Mouse (Mus musculus): ENCODE data around the gene Stx18. TPM values are rescaled to one million over a fixed set of nuclear protein-coding genes. Genes with fewer than 3 reads are reported as not detected.

The Stx18 gene
- polyA plus RNA-seq, 1 experiment = 15.3 TPM

DNA sequence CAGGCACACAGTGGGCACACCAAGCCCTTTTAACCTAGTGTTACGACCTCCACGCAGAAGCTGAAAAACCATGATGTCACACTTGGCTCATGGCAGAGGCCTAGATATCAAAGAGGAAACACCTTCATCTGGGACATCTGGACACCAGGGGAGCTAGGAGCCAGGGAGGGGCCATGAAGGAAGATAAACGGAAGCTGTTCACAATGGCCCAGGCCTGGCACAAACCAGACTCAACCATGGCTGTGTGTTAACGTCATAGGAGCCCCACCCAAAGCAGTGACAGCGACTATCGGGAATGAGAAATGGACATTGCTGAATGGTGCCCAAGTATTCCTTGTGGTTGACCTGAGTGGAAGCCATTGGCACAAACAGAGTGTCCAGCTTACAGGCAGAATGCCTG, 108.0 kb downstream of the Stx18 start:
- no peaks in the 10 kb centered on the region for H3K27me3 ChIP-seq (ENCODE audit: control insufficient read depth, insufficient read depth, low read length, poor library complexity, severe bottlenecking)
- no peak overlapping the region for H3K4me3 ChIP-seq (ENCODE audit: low read depth, low read length)
- H3K27ac ChIP-seq (ENCODE audit: insufficient read depth, low read length) = no peak overlapping the region
- no peaks in the 10 kb centered on the region for H3K36me3 ChIP-seq (ENCODE audit: control insufficient read depth, insufficient read depth, low read length, poor library complexity, severe bottlenecking)
- no peaks in the 10 kb centered on the region for H3K9me3 ChIP-seq (replicated peaks; ENCODE audit: control insufficient read depth, insufficient read depth, low read length, poor library complexity, severe bottlenecking)
- TF ChIP-seq CTCF (IDR thresholded peaks at IDR 0.05; ENCODE audit: low read depth, low read length) (no peak), POLR2A (IDR thresholded peaks at IDR 0.05; ENCODE audit: insufficient read depth, low read length) (no peak)
- H3K4me1 ChIP-seq (ENCODE audit: control insufficient read depth, insufficient read depth, low read length) = no peaks in the 10 kb centered on the region
- H3K9ac ChIP-seq (ENCODE audit: low read depth, poor library complexity, severe bottlenecking) = no peak overlapping the region

DNA sequence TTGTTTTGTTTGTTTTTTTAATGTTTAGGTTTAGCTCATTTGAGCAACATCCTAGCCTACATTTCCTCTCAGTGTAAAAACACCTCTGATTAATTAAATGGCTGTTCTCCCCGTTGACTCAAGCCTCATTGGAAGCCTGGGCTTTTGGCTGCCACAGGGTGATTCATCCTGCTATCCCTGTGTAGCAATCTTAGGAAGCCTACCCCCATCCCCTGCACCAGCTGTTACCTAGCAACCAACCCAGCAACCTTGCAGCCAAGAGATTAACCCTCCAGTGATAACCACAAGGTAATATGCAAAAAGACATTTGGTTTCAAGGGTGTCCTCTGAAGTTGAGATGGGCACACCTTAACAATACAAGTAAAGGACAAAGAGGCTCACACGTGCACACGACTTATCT, 112.7 kb downstream of the Stx18 start:
- Histone ChIP-seq H3K27ac (ENCODE audit: insufficient read depth, low read length) (no peak overlapping the region), H3K9me3 (replicated peaks; ENCODE audit: control insufficient read depth, insufficient read depth, low read length, poor library complexity, severe bottlenecking) (no peaks in the 10 kb centered on the region), H3K9ac (ENCODE audit: low read depth, poor library complexity, severe bottlenecking) (no peak overlapping the region), H3K4me3 (ENCODE audit: low read depth, low read length) (no peak overlapping the region), H3K4me1 (ENCODE audit: control insufficient read depth, insufficient read depth, low read length) (no peaks in the 10 kb centered on the region), H3K36me3 (ENCODE audit: control insufficient read depth, insufficient read depth, low read length, poor library complexity, severe bottlenecking) (no peaks in the 10 kb centered on the region), H3K27me3 (ENCODE audit: control insufficient read depth, insufficient read depth, low read length, poor library complexity, severe bottlenecking) (no peaks in the 10 kb centered on the region)
- TF ChIP-seq POLR2A (IDR thresholded peaks at IDR 0.05; ENCODE audit: insufficient read depth, low read length) (no peak), EP300 (IDR thresholded peaks at IDR 0.05; ENCODE audit: insufficient read depth, low read depth, low read length) (no peak), CTCF (IDR thresholded peaks at IDR 0.05; ENCODE audit: low read depth, low read length) (no peak)

DNA sequence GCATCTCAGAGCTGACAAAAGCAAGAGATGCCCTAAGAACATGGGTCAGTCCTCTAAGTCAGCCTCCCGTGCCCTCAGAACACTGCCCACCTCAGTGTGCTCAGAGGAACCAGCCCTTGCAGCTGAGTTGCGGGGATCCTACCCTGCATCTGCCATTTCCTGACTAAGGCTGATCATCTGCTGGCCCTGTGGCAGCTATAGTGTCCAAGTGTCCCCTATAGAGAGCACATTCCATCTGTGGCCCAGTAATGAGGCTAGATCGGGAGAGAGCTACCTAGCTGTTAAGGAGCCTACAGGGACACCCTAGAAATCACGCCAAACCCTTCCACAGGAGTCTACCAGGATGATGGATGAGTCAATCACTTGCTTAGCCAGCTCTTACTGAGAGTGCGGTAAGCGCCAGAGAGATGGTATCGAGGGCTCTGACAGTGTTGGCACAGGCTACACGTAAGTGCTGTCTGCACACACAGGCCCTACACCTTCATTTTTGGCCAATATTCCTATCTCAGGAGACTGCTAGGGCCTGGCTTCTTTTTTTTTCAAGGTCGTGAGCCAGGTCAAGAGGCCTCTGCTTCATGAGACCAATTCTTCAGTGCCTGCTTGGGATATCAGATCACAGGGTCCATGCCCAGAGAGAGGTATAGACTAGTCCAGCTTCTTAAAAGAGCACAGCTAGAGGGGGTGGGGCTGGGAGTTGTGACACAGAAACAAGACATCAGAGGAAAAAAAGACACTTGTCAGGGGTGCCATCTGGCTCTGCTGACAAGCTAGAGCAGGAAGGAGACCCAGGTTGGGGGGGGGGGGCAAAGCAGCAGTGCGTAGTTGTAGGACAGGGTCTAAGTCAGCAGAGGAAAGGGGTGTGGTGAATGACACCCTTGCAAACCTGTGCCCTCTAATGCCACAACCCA, 113.9 kb downstream of the Stx18 start:
- Histone ChIP-seq H3K9ac (ENCODE audit: low read depth, poor library complexity, severe bottlenecking) (no peak overlapping the region), H3K27me3 (ENCODE audit: control insufficient read depth, insufficient read depth, low read length, poor library complexity, severe bottlenecking) (no peaks in the 10 kb centered on the region), H3K9me3 (replicated peaks; ENCODE audit: control insufficient read depth, insufficient read depth, low read length, poor library complexity, severe bottlenecking) (no peaks in the 10 kb centered on the region), H3K36me3 (ENCODE audit: control insufficient read depth, insufficient read depth, low read length, poor library complexity, severe bottlenecking) (no peaks in the 10 kb centered on the region), H3K4me1 (ENCODE audit: control insufficient read depth, insufficient read depth, low read length) (no peaks in the 10 kb centered on the region), H3K27ac (ENCODE audit: insufficient read depth, low read length) (no peak overlapping the region), H3K4me3 (ENCODE audit: low read depth, low read length) (no peak overlapping the region)
- no peak for TF ChIP-seq EP300 (IDR thresholded peaks at IDR 0.05; ENCODE audit: insufficient read depth, low read depth, low read length)
- TF ChIP-seq POLR2A (IDR thresholded peaks at IDR 0.05; ENCODE audit: insufficient read depth, low read length) = no peak
- TF ChIP-seq CTCF (IDR thresholded peaks at IDR 0.05; ENCODE audit: low read depth, low read length) = no peak

DNA sequence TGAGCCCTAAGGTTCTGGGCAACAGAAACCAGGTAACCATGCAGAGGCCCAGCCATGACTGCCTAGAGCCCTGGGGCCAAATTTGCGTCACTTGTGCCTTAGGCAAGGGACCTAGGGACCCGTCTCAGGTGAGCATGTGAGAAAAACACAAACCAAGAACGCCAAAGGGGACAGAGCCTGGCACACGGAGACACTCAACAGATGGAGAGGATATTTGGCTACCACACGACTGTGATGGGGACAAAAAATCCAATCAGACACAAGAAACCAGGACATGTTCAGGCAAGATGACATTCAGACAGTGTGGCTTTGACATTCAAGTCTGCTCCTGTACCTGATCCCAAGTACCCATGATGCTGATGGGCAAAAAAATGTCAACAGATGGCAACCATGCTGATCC, 115.1 kb downstream of the Stx18 start:
- Histone ChIP-seq H3K27ac (ENCODE audit: insufficient read depth, low read length) (no peak overlapping the region), H3K4me1 (ENCODE audit: control insufficient read depth, insufficient read depth, low read length) (no peaks in the 10 kb centered on the region), H3K36me3 (ENCODE audit: control insufficient read depth, insufficient read depth, low read length, poor library complexity, severe bottlenecking) (no peaks in the 10 kb centered on the region), H3K4me3 (ENCODE audit: low read depth, low read length) (no peak overlapping the region), H3K27me3 (ENCODE audit: control insufficient read depth, insufficient read depth, low read length, poor library complexity, severe bottlenecking) (no peaks in the 10 kb centered on the region), H3K9ac (ENCODE audit: low read depth, poor library complexity, severe bottlenecking) (no peak overlapping the region), H3K9me3 (replicated peaks; ENCODE audit: control insufficient read depth, insufficient read depth, low read length, poor library complexity, severe bottlenecking) (no peaks in the 10 kb centered on the region)
- TF ChIP-seq EP300 (IDR thresholded peaks at IDR 0.05; ENCODE audit: insufficient read depth, low read depth, low read length) (no peak), POLR2A (IDR thresholded peaks at IDR 0.05; ENCODE audit: insufficient read depth, low read length) (no peak), CTCF (IDR thresholded peaks at IDR 0.05; ENCODE audit: low read depth, low read length) (no peak)

DNA sequence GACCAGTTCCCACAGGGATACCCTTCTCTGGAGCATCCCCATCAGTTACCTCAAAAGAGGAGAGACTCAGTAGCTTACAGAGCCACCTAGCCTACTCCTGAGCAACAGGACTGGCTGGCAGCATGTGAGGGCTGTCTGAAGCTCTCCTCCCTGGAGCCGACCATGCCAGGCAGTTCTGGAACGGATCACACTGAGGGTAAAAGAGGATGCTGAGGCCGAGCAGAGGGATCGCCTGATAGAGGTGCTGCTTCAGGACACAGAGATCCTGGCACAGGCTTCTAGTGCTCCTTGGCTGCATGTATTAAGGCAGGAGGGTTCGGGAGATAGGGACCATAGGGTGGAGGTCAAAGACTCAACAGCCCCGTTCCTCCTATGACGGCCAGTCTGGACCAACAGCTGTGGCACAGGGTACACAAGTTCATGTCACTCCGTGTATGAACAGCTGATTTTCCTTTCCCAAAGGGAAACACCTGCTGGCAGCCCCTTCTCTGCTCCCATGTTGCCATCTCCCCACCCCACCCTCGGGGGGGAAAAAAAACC, 119.0 kb downstream of the Stx18 start:
- TF ChIP-seq EP300 (IDR thresholded peaks at IDR 0.05; ENCODE audit: insufficient read depth, low read depth, low read length) = no peak
- no peak for TF ChIP-seq CTCF (IDR thresholded peaks at IDR 0.05; ENCODE audit: low read depth, low read length)
- TF ChIP-seq POLR2A (IDR thresholded peaks at IDR 0.05; ENCODE audit: insufficient read depth, low read length) = no peak
- no peak overlapping the region for H3K27ac ChIP-seq (ENCODE audit: insufficient read depth, low read length)
- no peaks in the 10 kb centered on the region for H3K4me1 ChIP-seq (ENCODE audit: control insufficient read depth, insufficient read depth, low read length)
- peaks cover 6% of the 10 kb centered on the region for H3K27me3 ChIP-seq (ENCODE audit: control insufficient read depth, insufficient read depth, low read length, poor library complexity, severe bottlenecking)
- H3K9ac ChIP-seq (ENCODE audit: low read depth, poor library complexity, severe bottlenecking) = no peak overlapping the region
- no peak overlapping the region for H3K4me3 ChIP-seq (ENCODE audit: low read depth, low read length)
- H3K36me3 ChIP-seq (ENCODE audit: control insufficient read depth, insufficient read depth, low read length, poor library complexity, severe bottlenecking) = no peaks in the 10 kb centered on the region
- H3K9me3 ChIP-seq (replicated peaks; ENCODE audit: control insufficient read depth, insufficient read depth, low read length, poor library complexity, severe bottlenecking) = no peaks in the 10 kb centered on the region

DNA sequence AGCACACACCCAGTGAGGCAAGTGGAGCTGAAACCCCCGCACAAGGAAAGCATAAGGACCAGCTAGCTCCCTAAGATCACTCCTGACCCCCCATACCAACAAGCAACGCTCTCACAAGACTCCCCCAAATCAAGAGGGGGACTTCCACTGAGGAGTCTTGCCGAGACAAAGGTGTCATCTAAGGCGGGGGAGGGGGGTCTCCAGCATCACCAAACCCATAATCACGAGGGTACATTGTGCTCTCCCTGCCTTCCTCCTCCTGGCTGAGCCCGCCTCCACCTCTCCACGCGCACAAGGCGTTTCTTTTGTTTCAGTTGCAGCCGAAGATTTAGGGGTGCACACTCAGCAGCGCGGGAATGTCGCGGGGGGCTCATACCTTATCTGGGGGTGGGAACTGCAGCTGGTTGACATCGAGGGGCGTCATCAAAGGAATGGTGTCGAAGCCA, 120.0 kb downstream of the Stx18 start:
- no peaks in the 10 kb centered on the region for H3K9me3 ChIP-seq (replicated peaks; ENCODE audit: control insufficient read depth, insufficient read depth, low read length, poor library complexity, severe bottlenecking)
- no peak overlapping the region for H3K27ac ChIP-seq (ENCODE audit: insufficient read depth, low read length)
- H3K9ac ChIP-seq (ENCODE audit: low read depth, poor library complexity, severe bottlenecking) = no peak overlapping the region
- H3K36me3 ChIP-seq (ENCODE audit: control insufficient read depth, insufficient read depth, low read length, poor library complexity, severe bottlenecking) = no peaks in the 10 kb centered on the region
- peak overlapping the region; percentile 59 for H3K4me3 ChIP-seq (ENCODE audit: low read depth, low read length)
- H3K27me3 ChIP-seq (ENCODE audit: control insufficient read depth, insufficient read depth, low read length, poor library complexity, severe bottlenecking) = peaks cover 6% of the 10 kb centered on the region
- TF ChIP-seq CTCF (IDR thresholded peaks at IDR 0.05; ENCODE audit: low read depth, low read length) (no peak), EP300 (IDR thresholded peaks at IDR 0.05; ENCODE audit: insufficient read depth, low read depth, low read length) (no peak), POLR2A (IDR thresholded peaks at IDR 0.05; ENCODE audit: insufficient read depth, low read length) (no peak)
- H3K4me1 ChIP-seq (ENCODE audit: control insufficient read depth, insufficient read depth, low read length) = no peaks in the 10 kb centered on the region

All from ES-Bruce4 (cell line).